In the genomic region with DNA sequence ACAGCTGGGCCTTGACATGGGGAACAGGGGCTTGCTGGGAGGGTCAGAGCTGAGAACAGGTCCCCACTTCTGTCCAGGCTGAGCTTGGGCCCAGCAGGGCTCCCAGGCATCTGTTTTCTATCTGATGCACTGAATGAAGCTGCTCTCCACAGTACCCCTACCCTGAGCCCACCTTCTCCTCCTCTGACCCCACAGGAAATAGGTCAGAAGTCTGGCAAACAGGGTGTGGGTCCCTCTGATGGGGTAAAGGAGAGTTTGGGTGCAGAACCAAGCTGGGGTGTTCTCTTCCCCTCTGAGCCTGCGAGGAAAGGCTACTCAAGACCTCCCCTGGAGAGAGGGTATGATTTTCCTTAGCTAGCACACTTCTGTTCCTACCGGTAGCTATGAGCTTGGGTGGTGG, we compare ENCODE assay signal across 25 mouse cellular contexts.
DNase-seq lines count a peak whose midpoint lies in the region; ATAC-seq and TF ChIP-seq lines count a peak whose summit lies in the region.
"Had no signal": no experiment of that assay in that cellular context is flagged by ENCODE, and none has a peak within 500 bp of the region (broad histone marks: within the 10 kb centered on the region; RNA-seq: fewer than 3 reads in every experiment).

No protein-coding gene starts in this region.

- DNase-seq in heart, embryonic 10.5 days (ENCODE audit: low spot score), result no peak
- no peak for DNase-seq in heart, adult 2 months
- no peak for DNase-seq in spleen, adult 2 months (ENCODE audit: low read depth in 1 of 2, low spot score in 2 of 2)
- DNase-seq in spleen, postnatal 4 days (ENCODE audit: low spot score in 2 of 2), result no peak
- peak; percentile 11 for DNase-seq in induced T-regulatory cell, adult 2 months (ENCODE audit: low read depth)
- no peak for DNase-seq in right cerebral cortex, adult 18-20 months
- DNase-seq: adrenal gland, postnatal 25 days; cerebellum, adult 2 months; cerebellum, postnatal 25 days; gastrocnemius, postnatal 14 days; kidney, adult 11 months; layer of hippocampus, adult 9-11 months; lung, postnatal 4 days; right cerebral cortex, postnatal 25 days; spleen, adult 18-20 months; thymus, postnatal 25 days had no signal

- TF ChIP-seq POLR2A in heart, adult 2 months (IDR thresholded peaks at IDR 0.05; ENCODE audit: insufficient read depth, low read depth, low read length), result no peak
- no peak for TF ChIP-seq POLR2A in spleen, adult 2 months (IDR thresholded peaks at IDR 0.05; ENCODE audit: low read depth, low read length)

- ATAC-seq in monocyte, adult 5-6 weeks (replicated peaks; ENCODE audit: insufficient number of reproducible peaks, low FRiP score, low TSS enrichment, poor library complexity, severe bottlenecking), result no peak
- ATAC-seq: CD4-positive, CD25-positive, alpha-beta regulatory T cell, adult 4 months; forebrain, embryonic 15.5 days; hindbrain, postnatal 0 days had no signal

- no peak overlapping the region for H3K4me3 ChIP-seq in heart, embryonic 10.5 days
- no peak overlapping the region for H3K4me3 ChIP-seq in heart, adult 2 months
- H3K4me3 ChIP-seq in spleen, adult 2 months (ENCODE audit: extremely low read depth, insufficient read depth, insufficient read length), result no peak overlapping the region
- no peak overlapping the region for H3K4me3 ChIP-seq in macrophage (ENCODE audit: inconsistent target)
- H3K4me3 ChIP-seq: forebrain, embryonic 15.5 days; kidney, embryonic 15.5 days; lung, embryonic 15.5 days; midbrain, embryonic 12.5 days had no signal

- no peaks in the 10 kb centered on the region for H3K79me2 ChIP-seq in heart, adult 2 months (replicated peaks; ENCODE audit: control insufficient read depth, insufficient read depth, low read length)
- peaks cover 60% of the 10 kb centered on the region for H3K79me2 ChIP-seq in macrophage (ENCODE audit: inconsistent target)

- H3K36me3 ChIP-seq in heart, embryonic 10.5 days, result no peaks in the 10 kb centered on the region
- H3K36me3 ChIP-seq in heart, adult 2 months (ENCODE audit: control insufficient read depth, insufficient read depth, low read length), result no peaks in the 10 kb centered on the region
- H3K36me3 ChIP-seq in spleen, adult 2 months (ENCODE audit: control insufficient read depth, insufficient read depth, low read length), result no peaks in the 10 kb centered on the region
- H3K36me3 ChIP-seq in macrophage (ENCODE audit: inconsistent target), result no peaks in the 10 kb centered on the region
- H3K36me3 ChIP-seq: forebrain, embryonic 15.5 days; kidney, embryonic 15.5 days; lung, embryonic 15.5 days; midbrain, embryonic 12.5 days had no signal

- no peak for TF ChIP-seq CTCF in heart, adult 2 months (IDR thresholded peaks at IDR 0.05)
- TF ChIP-seq CTCF in spleen, adult 2 months (IDR thresholded peaks at IDR 0.05; ENCODE audit: extremely low read depth, insufficient read depth, insufficient read length, insufficient replicate concordance), result no peak

- no peaks in the 10 kb centered on the region for H3K27me3 ChIP-seq in heart, embryonic 10.5 days (ENCODE audit: insufficient read depth, poor library complexity, severe bottlenecking)
- H3K27me3 ChIP-seq in heart, adult 2 months (ENCODE audit: control insufficient read depth, insufficient read depth, low read length), result no peaks in the 10 kb centered on the region
- H3K27me3 ChIP-seq in spleen, adult 2 months (ENCODE audit: control insufficient read depth, insufficient read depth, low read length), result no peaks in the 10 kb centered on the region
- H3K27me3 ChIP-seq: forebrain, embryonic 15.5 days; kidney, embryonic 15.5 days; lung, embryonic 15.5 days; midbrain, embryonic 12.5 days had no signal

- H3K9ac ChIP-seq in heart, adult 2 months (ENCODE audit: low read depth, low read length), result no peak overlapping the region
- H3K9ac ChIP-seq: forebrain, embryonic 15.5 days; kidney, embryonic 15.5 days; liver, embryonic 14.5 days; lung, embryonic 15.5 days; midbrain, embryonic 12.5 days had no signal

- H3K27ac ChIP-seq in heart, embryonic 10.5 days, result 0 out of 2 replicates have a peak overlapping the region, but pooled peaks have one; percentile 12
- H3K27ac ChIP-seq in heart, adult 2 months, result no peak overlapping the region
- peak overlapping the region; percentile 27 for H3K27ac ChIP-seq in spleen, adult 2 months (ENCODE audit: insufficient read depth, low read length)
- H3K27ac ChIP-seq in macrophage, result peak overlapping the region; percentile 99
- H3K27ac ChIP-seq: forebrain, embryonic 15.5 days; hindbrain, postnatal 0 days; kidney, embryonic 15.5 days; liver, embryonic 14.5 days; lung, embryonic 15.5 days; midbrain, embryonic 12.5 days had no signal

- WGBS in heart, embryonic 10.5 days, result 78% methylated on average over 2 of the region's 2 CpGs
- 70% methylated on average over 2 of the region's 2 CpGs for WGBS in heart, adult 2 months
- 61% methylated on average over 2 of the region's 2 CpGs for WGBS in spleen, adult 2 months
- 30% methylated on average over 2 of the region's 2 CpGs for WGBS in macrophage (ENCODE audit: missing documents)

- peaks cover 35% of the 10 kb centered on the region for H3K4me1 ChIP-seq in heart, embryonic 10.5 days
- peaks cover 3% of the 10 kb centered on the region; the same call in 1 of the 2 replicates for H3K4me1 ChIP-seq in heart, adult 2 months (ENCODE audit: control insufficient read depth, insufficient read depth, low read length)
- H3K4me1 ChIP-seq in spleen, adult 2 months (ENCODE audit: control insufficient read depth, insufficient read depth, insufficient read length), result peaks cover 48% of the 10 kb centered on the region
- H3K4me1 ChIP-seq: forebrain, embryonic 15.5 days; midbrain, embryonic 12.5 days had no signal

- TF ChIP-seq EP300 in heart, adult 2 months (IDR thresholded peaks at IDR 0.05; ENCODE audit: insufficient read depth, low read depth, low read length), result no peak

- no peaks in the 10 kb centered on the region for H3K9me3 ChIP-seq in heart, embryonic 10.5 days
- H3K9me3 ChIP-seq: forebrain, embryonic 15.5 days; kidney, embryonic 15.5 days; lung, embryonic 15.5 days; midbrain, embryonic 12.5 days had no signal

- intact Hi-C loops in heart, adult 2 months (cut with DNase I), result no loop called here
